Mouse (Mus musculus) bone marrow, adult 2 months (tissue): ENCODE measurements around the gene Spty2d1.

Experiments
- CTCF ChIP-seq: fragments of 200-500 bp; IDR thresholded peaks from 2 replicates; pipeline ENCODE4 v1.5.1; 2011; ENCODE audit warnings: low read length, control low read depth; ENCODE audit not compliant: control insufficient read depth, insufficient read depth
- POLR2A ChIP-seq: fragments of 200-500 bp; IDR thresholded peaks from 2 replicates; pipeline ENCODE4 v1.6.1; 2011; ENCODE audit warnings: low read depth, mild to moderate bottlenecking, control low read depth, low read length, borderline replicate concordance; ENCODE audit not compliant: control insufficient read depth

GRCm38 (mm10) chr7:47019641-47020040 is 11.4 kb upstream of the Spty2d1 start:
- TF ChIP-seq CTCF (no peak), POLR2A (no peak)
